Mouse (Mus musculus) testis, adult 10 weeks (tissue): ENCODE measurements around the gene Cog1. TPM values are rescaled to one million over a fixed set of nuclear protein-coding genes. Genes with fewer than 3 reads are reported as not detected.

Source experiments
- polyA plus RNA-seq: library from polyadenylated mRNA; stranded (reverse); fragments of 350-450 nt; fragmentation: Illumina TruSeq; extraction: RNeasy Lipid Tissue Mini Kit (QIAGEN cat#74804); gene quantifications from one replicate; pipeline ENCODE4 v1.2.3, GENCODE M21; 2014; ENCODE audit warnings: low read depth, low replicate concordance

Cog1 gene
- 5.3 TPM for polyA plus RNA-seq

DNA sequence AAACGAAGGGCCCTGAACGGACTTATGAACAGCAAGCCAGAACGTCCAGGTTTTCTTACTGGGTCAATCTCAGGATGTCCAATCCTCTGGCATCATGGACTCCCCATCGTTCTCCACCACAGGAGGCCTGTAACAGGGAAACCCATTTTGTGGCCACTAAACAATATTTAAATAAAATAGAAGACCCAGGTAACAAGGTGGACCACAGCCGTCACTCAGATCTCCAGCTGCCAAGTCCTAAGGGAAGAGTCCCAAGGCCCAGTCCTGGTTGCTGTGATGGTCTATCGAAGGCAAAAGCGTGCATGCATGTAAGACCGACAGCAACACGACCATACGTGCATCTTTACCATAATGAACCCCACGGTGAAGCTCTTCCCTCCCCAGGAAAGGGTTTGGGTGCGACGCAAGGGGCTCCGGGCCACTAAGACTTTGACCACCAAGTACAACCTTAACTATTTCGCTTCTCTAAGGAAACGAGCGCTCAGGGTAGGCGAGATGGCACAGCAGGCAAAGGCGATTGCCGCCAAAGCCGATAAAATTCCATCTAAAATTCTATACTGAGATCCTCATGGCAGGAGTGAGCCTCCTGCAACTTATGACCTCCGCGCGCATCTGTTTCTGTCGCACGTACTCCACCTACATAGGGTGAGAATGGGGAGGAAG lies at the start of gene Cog1:
Gene Cog1 (plus strand): TSS at position 480 of the 663 bp plus-strand sequence.

DNA sequence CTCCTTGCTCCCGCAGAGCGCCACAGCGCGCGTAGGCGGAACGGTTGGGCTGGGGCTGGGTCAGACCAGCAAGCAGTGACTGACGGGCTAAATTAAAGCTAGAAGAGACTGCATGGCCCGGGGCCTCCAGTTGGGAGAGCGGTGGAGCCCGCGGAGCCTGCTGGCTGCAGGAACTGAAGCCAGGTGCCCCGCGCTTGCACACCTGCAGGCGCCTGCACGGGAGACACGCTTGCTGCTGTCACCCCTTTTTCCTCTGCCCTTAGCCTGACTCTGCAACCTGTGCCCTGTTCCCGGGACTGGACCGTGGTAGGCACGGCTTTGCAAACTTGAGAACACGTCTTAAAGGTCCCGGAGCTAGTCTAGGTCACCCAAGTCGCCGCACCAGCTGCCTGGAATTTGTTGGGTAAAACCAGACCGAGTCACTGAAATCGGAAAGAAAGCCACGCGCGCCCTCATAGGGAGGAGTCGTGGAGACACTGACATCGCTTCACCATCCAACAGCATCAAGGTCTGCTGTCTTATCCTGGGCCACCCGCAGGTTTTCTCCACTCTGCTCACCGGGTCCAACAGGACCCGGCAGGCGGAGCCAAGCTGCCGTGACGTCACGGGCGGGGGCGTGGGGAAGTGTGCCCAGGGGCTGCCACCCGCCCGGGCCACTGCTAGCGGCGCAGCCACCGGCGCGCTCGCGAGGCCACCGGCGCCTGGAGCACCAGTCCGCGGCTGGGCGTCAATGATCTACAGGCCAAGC lies 30.1 kb upstream of the Cog1 start, which contains the start of gene Sstr2:
Gene Sstr2 (plus strand): TSS at position 671 of the 748 bp plus-strand sequence.

DNA sequence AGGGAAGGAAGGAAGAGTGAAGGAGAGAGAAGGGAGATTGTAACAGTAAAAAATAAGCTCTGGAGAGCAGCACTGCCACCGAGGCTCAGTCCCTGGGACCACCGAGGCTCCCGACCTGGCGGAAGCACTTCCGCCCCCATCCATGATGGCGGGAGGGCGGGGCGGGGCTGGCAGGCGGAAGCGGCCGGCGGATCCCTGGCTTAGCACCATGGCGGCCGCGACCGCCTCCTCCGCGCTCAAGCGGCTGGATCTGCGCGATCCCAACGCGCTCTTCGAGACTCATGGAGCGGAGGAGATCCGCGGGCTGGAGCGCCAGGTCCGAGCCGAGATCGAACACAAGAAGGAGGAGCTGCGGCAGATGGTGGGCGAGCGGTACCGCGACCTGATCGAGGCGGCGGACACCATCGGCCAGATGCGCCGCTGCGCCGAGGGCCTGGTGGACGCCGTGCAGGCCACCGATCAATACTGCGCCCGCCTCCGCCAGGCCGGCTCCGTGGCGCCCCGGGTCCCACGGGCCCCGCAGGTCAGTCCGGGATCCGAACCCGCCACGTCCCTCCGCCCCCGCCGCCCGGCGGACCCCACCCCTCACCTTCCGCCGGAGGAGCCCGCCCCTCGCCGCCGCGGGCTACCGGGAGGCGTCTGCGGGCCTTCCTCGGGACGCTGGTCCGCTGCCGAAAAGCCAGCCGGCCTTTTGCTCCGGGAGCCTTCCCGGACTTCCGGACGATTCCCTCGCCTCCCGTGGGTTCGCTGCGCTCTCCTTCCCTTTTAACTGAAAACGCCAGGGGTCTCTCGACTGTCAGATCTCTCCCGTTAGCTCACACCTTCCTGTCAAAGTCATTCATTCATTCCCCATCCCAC lies 613 bp downstream of the Cog1 start, which contains the start of gene Slc39a11:
Gene Slc39a11 (minus strand): TSS at position 727 of the 858 bp plus-strand sequence.

DNA sequence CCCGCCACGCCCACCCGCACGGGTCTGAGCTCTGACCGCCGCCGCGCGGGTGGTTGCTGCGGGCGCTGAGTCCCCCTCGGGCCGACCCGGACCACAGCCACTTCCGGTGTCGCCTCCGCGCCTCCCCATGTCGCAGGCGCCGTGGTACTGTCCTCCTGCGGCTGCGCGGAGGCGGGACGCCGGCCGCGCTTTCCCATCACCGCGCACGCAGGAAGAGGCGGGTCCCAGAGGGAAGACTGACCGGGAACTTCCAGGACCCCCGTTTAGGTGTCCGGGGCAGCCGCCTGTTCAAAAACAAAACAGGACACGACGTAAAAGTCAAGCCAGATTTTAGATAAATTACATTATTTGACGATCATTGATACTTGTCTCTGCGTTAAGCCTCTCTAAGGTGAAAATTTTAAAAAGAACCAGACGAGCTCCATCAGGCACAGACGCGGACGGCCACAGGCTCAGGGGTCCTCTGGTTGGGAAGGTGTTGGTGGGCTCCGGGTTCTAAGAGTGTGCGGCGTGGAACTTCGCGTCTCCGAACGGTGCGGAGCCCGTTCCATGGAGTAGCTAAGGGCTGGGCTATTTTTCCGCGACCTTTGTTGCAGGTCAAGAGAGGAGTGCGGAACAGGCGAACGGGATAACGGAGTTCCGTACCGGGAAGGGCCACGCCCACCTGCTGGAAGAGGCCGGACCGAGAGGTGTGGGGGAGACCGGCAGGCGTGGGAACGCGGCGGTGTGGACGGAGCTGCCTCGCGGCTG lies 35.2 kb downstream of the Cog1 start, which contains the start of the genes Fam104a and D11Wsu47e:
Gene Fam104a (minus strand): TSS at position 199 of the 750 bp plus-strand sequence.
Gene D11Wsu47e (plus strand): TSS at position 456 of the 750 bp plus-strand sequence.

DNA sequence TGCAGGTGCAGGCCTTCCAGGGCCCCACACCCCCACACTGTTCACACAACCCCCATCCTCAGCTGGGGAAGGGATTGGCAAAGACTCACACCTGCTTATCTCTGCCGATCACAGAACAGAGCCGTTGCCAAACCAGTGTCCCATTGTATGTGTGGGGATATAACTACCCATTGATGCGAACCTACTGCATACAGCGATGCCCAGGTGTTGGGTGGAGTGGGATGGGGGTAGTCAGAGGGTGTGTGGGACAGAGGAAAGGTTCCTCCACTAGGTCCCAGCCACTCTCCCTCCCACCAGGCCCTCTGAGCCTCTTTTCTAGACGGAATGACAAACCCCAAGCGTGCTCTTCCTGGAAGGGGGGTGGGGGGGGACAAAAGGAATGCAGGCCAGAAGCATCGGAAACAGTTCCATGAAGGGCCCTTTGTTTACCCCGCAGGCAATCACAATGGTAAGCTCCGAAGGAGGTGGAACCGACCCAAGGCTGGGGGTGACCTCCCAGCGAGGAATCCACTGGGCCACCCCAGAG lies 60.8 kb downstream of the Cog1 start, which contains the start of gene Cpsf4l:
Gene Cpsf4l (minus strand): TSS at position 287 of the 526 bp plus-strand sequence.

Other genes starting within 250 kb of the Cog1 start
- 0.24 TPM for gene Sstr2, start 29.8 kb upstream of the Cog1 start, polyA plus RNA-seq
- gene Slc39a11, start 910 bp downstream of the Cog1 start, polyA plus RNA-seq: 3.2 TPM
- gene Fam104a, start 35.0 kb downstream of the Cog1 start, polyA plus RNA-seq: 38.1 TPM
- gene D11Wsu47e, start 35.2 kb downstream of the Cog1 start, polyA plus RNA-seq: 209 TPM
- 5.7 TPM for gene Cpsf4l, start 60.8 kb downstream of the Cog1 start, polyA plus RNA-seq
- gene Cdc42ep4, start 102.7 kb downstream of the Cog1 start, polyA plus RNA-seq: 2.9 TPM